Mouse (Mus musculus): Measurements from ENCODE around the gene Trp53rka. TPM values are rescaled to one million over a fixed set of nuclear protein-coding genes. Genes with fewer than 3 reads are reported as not detected.
A peak's percentile ranks its signal among the peaks of the same experiment; 100 is the strongest.
"Not testable (repeated sequence)": the region's sequence is repeated elsewhere in the genome, so short reads cannot be mapped to it uniquely, and the experiment has no call there.

The Trp53rka gene
- 1.5 and 4.2 TPM in 2 replicates for total RNA-seq (2015; ENCODE audit: low replicate concordance)
- 1.5 and 1.7 TPM in 2 replicates for total RNA-seq (2017; ENCODE audit: low replicate concordance)

DNA sequence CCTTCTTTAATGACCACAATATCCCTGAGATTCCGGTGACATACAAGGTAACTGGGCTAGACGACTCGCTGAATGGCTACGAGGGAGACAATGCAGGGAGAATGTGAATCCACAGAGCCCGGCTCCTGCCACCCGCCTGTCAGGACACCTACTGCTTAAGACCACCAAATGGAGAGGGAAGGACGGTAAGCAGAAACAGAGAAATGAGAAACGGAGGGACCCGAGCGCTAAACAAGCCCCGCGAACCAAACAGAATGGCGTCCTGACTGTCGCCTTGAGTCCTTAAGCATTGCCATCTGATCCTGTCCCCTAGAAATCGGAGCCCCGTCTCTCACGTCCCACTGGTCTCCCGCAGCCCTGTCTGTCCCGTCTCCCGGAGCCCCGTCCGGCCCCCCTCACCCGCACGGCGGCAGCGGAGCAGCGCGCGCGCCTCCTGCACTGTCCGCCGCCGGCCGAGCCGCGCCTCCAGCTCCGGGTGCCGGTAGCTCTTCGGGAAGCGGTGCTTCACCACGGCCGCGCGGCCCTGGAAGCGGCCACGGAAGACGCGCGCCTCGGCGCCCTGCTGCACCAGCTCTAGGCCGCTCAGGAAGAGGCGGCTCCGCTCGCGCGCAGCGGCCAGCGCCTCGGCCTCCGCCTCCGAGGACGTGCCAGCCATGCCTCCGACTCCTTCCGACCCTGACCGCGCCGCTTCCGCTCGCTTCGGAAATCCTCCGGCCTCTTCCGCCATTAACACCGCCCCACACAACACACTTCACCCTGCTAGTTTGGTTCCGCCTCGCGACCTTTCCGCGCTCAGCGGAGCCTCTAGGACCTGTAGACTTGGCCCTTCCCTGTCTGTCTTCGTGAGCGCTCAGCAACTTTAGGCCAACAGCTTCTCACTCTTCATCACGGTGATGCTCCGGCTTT is at the start of gene Trp53rka:
Trp53rka (minus strand) TSS at position 677 of the 906 bp plus-strand sequence.
- ATAC-seq (replicated peaks; ENCODE audit: low FRiP score, poor library complexity, severe bottlenecking), result peak; percentile 72

DNA sequence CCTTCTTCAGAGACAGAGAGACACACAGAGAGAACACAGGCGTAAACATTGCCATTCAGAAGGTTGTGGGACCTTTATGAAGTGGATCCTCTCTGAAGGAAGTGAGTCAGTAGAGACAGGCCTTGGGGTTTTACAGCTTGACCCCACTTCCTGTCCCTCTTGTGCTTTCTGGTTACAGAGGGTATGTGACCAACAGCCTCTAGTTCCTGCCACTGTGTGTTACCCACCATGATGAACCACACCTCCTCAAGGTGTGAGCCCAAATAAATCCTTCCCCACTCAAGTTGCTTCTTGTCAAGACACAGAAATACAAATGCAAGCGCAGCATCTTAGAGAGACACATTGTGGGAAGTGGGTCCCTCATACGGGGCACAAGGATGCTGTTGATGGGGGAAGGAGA is 47.9 kb upstream of the Trp53rka start:
- ATAC-seq (replicated peaks; ENCODE audit: low FRiP score, poor library complexity, severe bottlenecking), result no peak

DNA sequence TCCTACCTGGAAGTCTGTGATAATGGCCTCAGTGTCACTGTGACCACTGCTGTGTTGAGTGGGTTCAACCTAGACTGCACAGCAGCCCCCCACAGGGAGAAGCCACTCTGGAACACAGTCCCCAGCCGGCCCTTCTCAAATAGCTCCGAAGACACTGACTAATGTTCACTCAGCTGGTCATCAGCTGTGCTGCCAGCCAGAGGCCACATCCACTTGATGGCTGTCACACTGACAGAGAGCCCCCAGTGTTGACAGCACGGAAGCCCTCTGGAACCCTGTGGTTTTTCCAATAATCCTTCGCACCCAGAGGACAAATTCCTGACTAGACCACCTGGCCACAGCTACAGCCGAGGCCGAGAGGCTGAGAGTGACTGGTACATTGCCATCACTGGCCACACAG is 40.7 kb upstream of the Trp53rka start:
- no peak for ATAC-seq (replicated peaks; ENCODE audit: low FRiP score, poor library complexity, severe bottlenecking)

DNA sequence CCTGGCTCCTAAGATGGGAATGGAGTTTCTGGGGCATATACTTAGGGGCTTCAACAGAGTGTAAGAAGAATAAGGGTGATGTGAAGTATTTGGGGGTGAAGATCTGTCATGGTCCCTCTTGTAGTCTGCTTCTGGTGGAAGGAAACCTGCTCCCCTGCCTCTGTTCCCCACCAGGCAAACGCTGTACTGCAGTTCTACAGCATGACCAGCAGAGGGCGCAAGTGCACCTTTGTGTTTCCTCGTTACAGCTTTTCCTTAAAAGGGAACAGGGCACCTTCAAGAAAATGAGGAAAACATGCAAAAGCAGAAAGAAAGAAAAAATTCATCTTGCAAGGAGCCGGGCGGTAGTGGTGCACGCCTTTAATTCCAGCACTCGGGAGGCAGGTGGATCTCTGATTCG is 36.0 kb upstream of the Trp53rka start:
- 0 out of 2 replicates have a peak, but pooled peaks have one; percentile 60 for ATAC-seq (replicated peaks; ENCODE audit: low FRiP score, poor library complexity, severe bottlenecking)

DNA sequence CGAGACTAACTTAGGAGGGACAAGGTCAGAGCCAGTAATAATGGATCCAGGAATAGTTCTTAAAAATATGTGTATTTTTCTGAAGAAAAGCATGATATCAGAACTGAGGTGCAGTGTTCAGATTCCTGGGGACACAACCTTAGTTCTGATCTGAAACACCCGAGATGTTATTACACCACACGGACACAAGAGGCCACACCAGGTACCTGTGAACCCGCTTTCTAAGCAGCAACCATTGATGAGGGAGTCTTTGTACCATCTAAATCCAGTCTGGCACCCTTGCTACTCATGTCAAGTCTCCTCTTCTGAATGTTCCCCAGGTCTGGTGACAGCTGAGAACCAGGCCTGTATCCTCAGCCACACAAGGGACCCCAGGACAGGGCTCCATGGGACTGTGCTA is 32.5 kb upstream of the Trp53rka start:
- ATAC-seq (replicated peaks; ENCODE audit: low FRiP score, poor library complexity, severe bottlenecking), result no peak

DNA sequence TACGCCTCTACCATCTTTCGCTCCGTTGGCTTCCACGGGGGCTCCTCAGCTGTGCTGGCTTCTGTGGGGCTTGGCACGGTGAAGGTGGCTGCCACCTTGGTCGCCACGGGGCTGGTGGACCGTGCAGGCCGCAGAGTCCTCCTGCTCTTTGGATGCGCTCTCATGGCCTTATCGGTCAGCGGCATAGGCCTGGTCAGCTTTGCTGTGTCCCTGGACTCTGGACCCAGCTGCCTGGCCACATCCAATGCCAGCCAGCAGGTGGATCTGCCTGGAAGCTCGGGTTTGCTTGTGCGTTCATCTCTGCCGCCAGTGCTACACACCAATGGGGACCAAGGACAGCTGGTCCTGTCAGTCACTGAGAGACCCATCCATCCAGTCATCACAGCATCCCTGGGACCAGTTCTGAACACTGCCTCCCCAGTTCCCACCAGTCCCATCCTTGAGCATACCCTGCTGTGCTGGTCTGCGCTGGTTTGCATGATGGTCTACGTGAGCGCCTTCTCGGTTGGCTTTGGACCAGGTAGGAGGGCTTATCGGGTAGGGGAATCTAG is 22.1 kb upstream of the Trp53rka start:
- no peak for ATAC-seq (replicated peaks; ENCODE audit: low FRiP score, poor library complexity, severe bottlenecking)

DNA sequence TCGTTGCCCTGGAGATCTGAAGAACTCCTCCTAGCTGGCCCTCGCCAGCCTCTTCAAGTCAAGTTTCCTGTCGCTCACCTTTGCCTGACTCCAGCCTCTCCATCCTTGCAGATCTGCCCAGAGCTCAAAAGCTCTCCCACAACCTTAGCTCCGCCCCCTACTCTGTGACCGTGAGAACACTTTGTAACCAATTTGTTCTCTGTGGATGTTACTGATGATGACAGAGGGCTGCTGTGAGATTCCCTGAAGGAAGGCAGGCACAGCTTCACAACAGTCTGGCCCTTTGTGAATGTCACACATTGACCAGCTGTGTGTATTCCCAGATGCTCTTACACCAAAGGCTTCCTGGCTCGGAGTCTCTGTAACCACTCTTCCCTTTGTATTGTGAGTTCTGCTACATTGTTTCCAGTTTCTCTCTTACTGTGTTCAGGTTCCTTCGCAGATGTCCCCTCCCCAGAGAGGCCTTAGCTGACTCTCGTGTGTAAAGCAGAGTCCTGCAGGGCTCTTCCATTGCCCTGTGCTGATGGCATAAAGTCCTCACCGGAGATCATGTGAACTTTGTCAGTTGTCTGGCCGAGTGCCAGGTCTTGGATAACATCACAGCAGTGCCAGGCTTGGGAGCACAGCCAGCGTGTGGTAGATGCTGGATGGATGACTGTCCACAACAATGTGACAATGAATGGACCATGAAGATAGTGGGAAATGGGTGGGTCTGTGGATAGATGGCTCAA is 19.9 kb upstream of the Trp53rka start:
- no peak for ATAC-seq (replicated peaks; ENCODE audit: low FRiP score, poor library complexity, severe bottlenecking)

DNA sequence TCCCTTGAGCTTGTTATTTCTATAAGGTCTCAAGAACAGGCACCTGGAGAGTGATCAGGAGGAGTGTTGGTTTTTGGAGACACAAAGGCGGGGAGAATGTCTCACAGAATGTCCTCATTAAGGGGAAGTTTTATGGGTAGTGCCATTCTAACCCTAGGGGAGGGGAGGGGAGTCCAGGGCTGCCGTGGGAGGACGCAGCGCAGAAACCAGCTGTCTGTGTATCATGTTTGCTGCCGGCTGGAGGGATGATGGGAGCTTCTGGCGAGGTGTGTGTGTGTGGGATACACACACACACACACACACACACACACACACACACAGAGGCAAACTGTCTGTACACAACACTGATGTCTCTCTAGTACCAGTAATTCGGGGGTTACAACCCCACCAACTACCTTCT is 19.3 kb upstream of the Trp53rka start:
- no peak for ATAC-seq (replicated peaks; ENCODE audit: low FRiP score, poor library complexity, severe bottlenecking)

DNA sequence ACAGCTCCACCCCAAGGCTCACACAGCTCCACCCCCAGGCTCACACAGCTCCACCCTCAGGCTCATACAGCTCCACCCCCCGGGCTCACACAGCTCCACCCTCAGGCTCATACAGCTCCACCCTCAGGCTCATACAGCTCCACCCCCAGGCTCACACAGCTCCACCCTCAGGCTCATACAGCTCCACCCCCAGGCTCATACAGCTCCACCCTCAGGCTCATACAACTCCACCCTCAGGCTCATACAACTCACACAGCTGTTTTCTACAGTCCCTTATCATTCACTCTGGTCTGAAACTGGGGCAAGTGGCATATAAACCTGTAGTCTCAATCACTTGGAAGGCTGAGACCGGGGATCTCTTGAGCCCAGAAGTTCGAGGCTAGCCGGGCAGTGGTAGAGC is 18.4 kb upstream of the Trp53rka start:
- ATAC-seq (replicated peaks; ENCODE audit: low FRiP score, poor library complexity, severe bottlenecking), result not testable (repeated sequence)

DNA sequence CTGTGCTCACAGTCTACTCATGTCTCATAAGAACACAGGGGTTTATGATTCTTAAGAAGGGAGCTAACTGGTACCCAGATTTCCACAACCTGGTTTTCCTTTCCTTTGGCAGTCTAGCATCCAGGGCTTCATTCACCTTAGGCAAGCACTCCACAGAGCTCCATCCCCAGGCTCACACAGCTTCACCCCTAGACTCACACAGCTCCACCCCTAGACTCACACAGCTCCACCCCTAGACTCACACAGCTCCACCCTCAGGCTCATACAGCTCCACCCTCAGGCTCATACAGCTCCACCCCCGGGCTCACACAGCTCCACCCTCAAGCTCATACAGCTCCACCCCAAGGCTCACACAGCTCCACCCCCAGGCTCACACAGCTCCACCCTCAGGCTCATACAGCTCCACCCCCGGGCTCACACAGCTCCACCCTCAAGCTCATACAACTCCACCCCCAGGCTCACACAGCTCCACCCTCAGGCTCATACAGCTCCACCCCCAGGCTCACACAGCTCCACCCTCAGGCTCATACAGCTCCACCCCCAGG is 17.9 kb upstream of the Trp53rka start:
- peak; percentile 70 for ATAC-seq (replicated peaks; ENCODE audit: low FRiP score, poor library complexity, severe bottlenecking)

DNA sequence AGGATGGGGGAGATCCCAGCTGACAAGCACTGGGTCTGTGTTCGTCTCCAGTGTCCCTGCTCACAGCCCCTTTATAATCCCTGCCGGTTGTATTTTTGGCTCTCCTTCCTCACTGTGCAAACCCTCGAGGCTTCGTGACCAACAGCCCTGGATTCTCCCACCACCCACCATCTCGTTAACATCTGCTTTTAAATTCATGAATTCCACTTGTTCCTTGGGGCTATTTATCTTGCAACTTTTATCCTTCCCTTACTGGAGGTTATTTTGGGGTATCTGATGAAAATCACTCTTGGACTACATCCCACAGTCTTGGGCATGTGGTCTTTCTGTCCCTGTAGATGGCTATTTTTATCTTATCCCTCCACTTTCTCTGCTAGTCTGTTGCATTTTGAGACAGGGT is 17.3 kb upstream of the Trp53rka start:
- ATAC-seq (replicated peaks; ENCODE audit: low FRiP score, poor library complexity, severe bottlenecking), result no peak

DNA sequence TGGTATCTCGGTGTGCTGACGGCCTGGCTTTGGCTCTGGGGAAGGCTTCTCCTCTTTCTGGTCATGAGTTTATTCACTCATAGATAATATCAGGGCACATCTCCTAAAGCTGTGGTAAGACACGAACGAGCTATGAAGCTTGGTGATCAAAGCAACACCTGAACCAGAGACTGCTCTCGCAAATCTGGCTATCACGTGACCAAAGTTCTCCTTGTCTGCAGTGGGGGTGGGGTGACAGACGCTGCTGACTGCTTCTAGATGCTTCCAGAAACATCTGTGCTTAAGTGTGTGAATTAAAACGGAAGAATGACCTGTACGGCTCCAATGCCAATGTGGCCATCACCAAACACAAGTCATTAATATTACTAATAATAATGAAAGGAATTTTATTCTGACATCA is 16.6 kb upstream of the Trp53rka start:
- ATAC-seq (replicated peaks; ENCODE audit: low FRiP score, poor library complexity, severe bottlenecking), result no peak

DNA sequence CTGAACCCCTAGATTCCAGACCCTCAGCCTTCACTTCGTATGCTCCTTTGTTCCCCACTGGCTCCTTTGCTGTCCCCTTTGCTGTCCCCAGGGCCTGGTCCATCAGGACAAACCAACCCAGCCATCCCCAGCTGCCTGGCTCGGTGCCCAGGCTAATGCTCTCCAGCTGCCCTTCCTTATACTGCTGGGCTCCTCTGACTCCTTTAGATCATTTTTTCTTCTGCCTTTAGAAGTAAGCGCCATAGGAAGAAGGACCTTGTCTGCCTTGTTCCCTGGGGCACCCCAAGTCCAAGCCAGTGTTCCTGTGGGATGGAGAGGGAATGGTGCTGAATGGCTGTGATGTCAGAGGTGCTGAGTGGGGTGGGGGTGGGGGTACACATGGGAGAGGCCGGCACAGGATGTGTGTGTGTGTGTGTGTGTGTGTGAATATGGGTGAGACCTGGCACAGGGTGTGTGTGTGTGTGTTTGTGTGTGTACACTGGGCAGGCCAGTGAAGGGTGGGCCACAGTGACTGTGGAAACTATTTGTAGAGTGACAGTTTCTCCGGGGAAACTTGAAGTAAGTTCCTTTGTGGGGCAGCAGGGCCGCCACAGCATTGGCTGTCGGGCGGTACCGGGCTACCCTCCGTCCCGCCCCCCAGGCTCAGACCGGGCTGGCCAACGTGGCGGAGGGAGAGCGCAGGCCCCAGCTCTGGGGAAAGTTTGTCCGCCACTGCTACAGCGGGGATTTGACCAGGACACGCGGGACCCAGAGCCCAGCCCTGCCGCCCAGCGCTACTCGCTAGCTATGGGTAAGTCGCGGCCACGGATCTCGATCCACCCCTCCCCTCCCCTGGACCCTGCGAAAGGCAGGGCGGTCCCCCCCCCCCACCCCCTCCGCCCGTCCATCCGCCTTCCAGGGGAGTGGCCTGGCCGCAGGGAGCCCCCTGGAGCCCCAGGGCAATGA is 10.4 kb upstream of the Trp53rka start, which contains the start of gene Slc2a10:
Slc2a10 (plus strand) TSS at position 529 of the 945 bp plus-strand sequence.
- ATAC-seq (replicated peaks; ENCODE audit: low FRiP score, poor library complexity, severe bottlenecking), result no peak; the same call in 1 of the 2 replicates

DNA sequence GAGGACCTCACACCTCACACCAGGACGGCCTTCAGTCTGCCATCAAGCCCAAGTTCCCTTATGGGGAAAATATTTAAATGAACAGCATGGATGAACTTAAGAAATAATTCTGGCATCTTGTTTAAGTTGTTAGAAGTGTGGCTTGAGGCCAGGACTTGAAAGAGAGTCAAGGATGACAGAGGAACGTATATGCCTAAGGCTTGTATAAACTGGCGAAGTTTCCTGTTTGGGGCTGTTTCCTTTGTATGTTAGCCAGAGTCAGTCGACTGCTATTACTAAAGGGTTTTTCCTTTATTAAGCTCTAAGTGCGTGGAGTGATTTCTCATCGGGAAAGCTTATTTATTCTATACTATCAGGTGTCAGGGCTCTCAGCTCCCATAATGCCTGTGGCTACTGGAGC is 5.7 kb upstream of the Trp53rka start:
- no peak for ATAC-seq (replicated peaks; ENCODE audit: low FRiP score, poor library complexity, severe bottlenecking)

DNA sequence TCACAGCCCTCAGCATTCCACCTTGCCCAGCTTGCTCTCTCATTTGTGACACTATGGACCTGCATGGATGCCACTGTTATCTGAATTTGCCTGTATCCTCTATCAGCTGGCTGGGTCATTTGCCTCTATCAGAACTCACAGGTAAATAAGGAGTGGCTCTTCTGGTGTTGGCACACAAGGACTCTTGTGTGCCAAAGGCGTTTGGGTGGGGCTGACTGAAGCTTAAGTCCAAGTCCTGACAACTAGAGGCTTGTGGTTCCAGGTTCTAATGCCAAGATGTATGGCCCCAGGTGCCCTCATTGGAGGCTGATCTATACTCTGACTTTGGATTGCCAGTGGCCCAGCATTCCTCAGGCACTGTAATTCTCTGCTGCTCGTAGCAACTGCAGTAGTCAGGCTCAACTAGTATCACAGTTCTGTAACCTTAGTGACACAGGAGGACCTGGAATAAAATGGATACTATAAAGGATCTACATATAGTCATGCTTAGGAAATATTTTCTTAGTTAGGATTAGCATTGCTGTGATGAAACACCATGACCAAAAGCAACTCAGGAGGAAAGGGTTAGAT is 4.7 kb upstream of the Trp53rka start:
- no peak for ATAC-seq (replicated peaks; ENCODE audit: low FRiP score, poor library complexity, severe bottlenecking)

DNA sequence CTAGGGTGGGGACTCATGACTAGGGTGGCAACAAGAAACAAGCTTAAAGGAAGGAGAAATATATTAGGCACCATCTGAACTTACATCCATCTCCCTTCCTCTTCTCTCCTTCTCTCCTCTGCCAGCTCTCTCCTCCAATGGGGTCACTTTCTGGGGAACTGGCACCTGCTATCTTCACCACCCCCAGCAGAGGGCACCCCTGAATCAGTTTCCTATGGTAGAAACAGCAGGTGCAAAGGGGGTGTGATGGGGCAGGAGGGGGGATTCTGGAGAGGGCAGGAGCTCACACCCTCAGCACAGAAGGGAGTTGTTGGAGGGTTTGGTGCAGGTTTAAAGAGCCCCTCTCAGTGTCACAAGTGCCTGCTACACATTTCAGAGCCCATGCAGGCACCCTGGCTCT is 3.1 kb upstream of the Trp53rka start:
- 0 out of 2 replicates have a peak, but pooled peaks have one; percentile 47 for ATAC-seq (replicated peaks; ENCODE audit: low FRiP score, poor library complexity, severe bottlenecking)

DNA sequence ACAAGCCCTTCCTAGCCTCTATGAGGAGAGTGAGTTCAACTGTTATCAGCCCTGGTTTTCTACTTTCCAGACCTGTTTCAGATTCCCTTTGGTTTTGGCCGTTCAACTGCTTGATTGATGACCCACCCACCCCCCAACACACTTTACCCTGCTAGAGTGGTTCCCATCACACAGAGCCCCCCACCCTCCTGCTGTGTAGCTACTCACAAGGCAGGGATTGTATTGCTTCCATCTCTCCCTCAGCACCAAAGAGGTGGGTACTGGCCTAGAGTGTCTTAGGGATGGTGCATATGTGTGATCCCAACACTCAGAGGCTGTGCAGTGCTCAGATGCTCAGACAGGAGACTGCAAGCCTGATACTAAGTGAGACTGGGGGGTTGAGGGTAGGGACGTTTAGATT is 1.4 kb upstream of the Trp53rka start:
- no peak for ATAC-seq (replicated peaks; ENCODE audit: low FRiP score, poor library complexity, severe bottlenecking)

DNA sequence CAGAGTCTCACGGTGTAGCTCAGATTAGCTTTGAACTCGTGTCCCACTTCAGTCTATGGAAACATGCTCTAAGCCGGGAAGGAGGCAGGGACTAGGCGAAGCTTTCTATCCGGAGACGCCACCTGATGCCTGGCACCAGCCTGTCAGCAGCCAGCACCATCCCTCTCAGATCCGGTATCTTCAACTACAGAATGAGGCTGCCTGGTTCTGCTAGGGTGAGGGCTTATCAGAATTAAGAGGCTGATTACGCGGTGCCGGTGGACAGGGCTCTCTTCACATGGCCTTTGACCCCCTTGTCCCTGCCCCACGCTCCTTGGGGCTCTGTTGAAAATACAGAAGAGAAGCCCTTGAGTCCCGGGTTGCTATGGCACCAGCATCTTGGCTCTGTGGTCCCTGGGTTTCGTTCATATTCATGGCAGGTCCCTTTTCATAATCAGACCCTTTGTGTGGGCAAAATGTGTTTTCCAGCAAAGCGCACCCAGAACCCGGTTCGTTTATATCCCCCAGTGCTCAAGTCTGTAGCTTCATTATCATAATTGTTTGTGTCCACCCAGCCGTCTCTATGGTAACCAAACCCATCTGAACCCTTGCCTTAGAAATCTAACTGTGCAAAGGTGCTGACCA is 575 bp upstream of the Trp53rka start:
- no peak for ATAC-seq (replicated peaks; ENCODE audit: low FRiP score, poor library complexity, severe bottlenecking)

All from erythroblast, adult 5-6 weeks (primary cell).